Mouse (Mus musculus): ENCODE results near the gene Ifngr1. TPM values are rescaled to one million over a fixed set of nuclear protein-coding genes. Genes with fewer than 3 reads are reported as not detected.

Ifngr1 gene
- polyA plus RNA-seq, 1 experiment, result 15.6 TPM

DNA sequence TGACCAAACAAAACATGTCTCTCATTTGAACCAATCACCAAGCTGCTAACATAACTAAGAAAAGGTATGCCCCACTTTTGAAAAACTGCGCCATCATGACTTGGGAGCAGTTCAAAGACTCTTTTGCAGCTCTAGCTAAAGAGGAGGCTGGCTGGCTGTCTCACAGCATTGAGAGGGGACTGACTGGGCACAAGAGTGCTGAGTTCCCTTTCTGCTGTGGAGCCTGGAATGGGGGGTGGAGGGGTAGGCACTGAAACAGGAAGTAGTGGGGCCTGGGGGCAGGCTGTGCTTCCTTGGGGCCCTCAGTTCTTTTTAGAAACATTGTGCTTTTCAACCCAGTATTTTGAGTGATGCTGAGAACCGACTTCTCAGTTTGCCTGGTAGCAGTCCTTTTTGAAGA, 7.7 kb upstream of the Ifngr1 start:
- Histone ChIP-seq H3K4me2 (ENCODE audit: low read depth) (no peak overlapping the region), H3K79me2 (ENCODE audit: control insufficient read depth, insufficient read depth) (no peaks in the 10 kb centered on the region), H3K36me3 (ENCODE audit: control insufficient read depth, insufficient read depth) (no peaks in the 10 kb centered on the region), H3K4me3 (no peak overlapping the region), H3ac (ENCODE audit: control insufficient read depth, insufficient read length) (no peak overlapping the region), H3K27me3 (ENCODE audit: control insufficient read depth, insufficient read depth, insufficient read length) (no peaks in the 10 kb centered on the region)
- no peak for TF ChIP-seq E2F4 (IDR thresholded peaks at IDR 0.05; ENCODE audit: insufficient read depth)
- no peak for TF ChIP-seq REST (IDR thresholded peaks at IDR 0.05; ENCODE audit: insufficient read depth, insufficient read length)
- no peak for TF ChIP-seq POLR2A (IDR thresholded peaks at IDR 0.05; ENCODE audit: insufficient read length, low read depth)
- TF ChIP-seq CEBPB (IDR thresholded peaks at IDR 0.05; ENCODE audit: insufficient read depth, poor library complexity, severe bottlenecking), result no peak
- TF ChIP-seq TCF3 (IDR thresholded peaks at IDR 0.05; ENCODE audit: insufficient read length, low read depth), result no peak
- TF ChIP-seq TCF12 (IDR thresholded peaks at IDR 0.05; ENCODE audit: insufficient read depth, poor library complexity, severe bottlenecking), result no peak
- no peak for TF ChIP-seq SRF (IDR thresholded peaks at IDR 0.05; ENCODE audit: control insufficient read depth, insufficient read length, low read depth)
- no peak for TF ChIP-seq MYOG (IDR thresholded peaks at IDR 0.05; ENCODE audit: control insufficient read depth in 1 of 3, insufficient read depth in 1 of 3, insufficient read length in 2 of 3, low read depth in 2 of 3)
- TF ChIP-seq USF1 (IDR thresholded peaks at IDR 0.05; ENCODE audit: low read depth), result no peak
- no peak for TF ChIP-seq POLR2AphosphoS2 (IDR thresholded peaks at IDR 0.05; ENCODE audit: insufficient read length, low read depth)
- TF ChIP-seq MYOD1 (IDR thresholded peaks at IDR 0.05; ENCODE audit: control insufficient read depth in 1 of 3, insufficient read length in 2 of 3, low read depth in 2 of 3), result no peak
- TF ChIP-seq MAX (IDR thresholded peaks at IDR 0.05; ENCODE audit: low read depth), result no peak

DNA sequence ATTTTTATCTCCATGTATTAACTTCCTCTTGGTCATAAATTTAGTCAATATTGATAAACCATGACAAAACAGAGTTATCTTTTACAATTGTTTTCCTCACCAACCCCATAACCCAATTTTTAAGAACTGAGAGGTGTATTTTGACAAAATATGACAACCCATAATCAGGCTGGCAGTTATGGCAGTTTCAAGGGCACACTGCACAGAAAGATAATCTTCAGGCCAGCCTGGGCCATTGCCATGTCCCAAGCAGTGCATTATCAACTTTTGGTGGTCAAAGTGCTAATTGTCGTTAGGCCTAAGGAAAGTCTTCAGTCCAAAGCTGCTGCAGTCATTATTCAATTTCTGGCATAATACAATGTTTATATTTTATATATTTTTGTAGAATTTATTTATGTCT, 6.9 kb upstream of the Ifngr1 start:
- Histone ChIP-seq H3K4me3 (no peak overlapping the region), H3K27me3 (ENCODE audit: control insufficient read depth, insufficient read depth, insufficient read length) (no peaks in the 10 kb centered on the region), H3K4me2 (ENCODE audit: low read depth) (no peak overlapping the region), H3ac (ENCODE audit: control insufficient read depth, insufficient read length) (no peak overlapping the region), H3K36me3 (ENCODE audit: control insufficient read depth, insufficient read depth) (no peaks in the 10 kb centered on the region), H3K79me2 (ENCODE audit: control insufficient read depth, insufficient read depth) (no peaks in the 10 kb centered on the region)
- TF ChIP-seq MYOG (IDR thresholded peaks at IDR 0.05; ENCODE audit: control insufficient read depth in 1 of 3, insufficient read depth in 1 of 3, insufficient read length in 2 of 3, low read depth in 2 of 3), result no peak
- TF ChIP-seq POLR2AphosphoS2 (IDR thresholded peaks at IDR 0.05; ENCODE audit: insufficient read length, low read depth), result no peak
- TF ChIP-seq REST (IDR thresholded peaks at IDR 0.05; ENCODE audit: insufficient read depth, insufficient read length), result no peak
- TF ChIP-seq E2F4 (IDR thresholded peaks at IDR 0.05; ENCODE audit: insufficient read depth), result no peak
- TF ChIP-seq MAX (IDR thresholded peaks at IDR 0.05; ENCODE audit: low read depth), result no peak

DNA sequence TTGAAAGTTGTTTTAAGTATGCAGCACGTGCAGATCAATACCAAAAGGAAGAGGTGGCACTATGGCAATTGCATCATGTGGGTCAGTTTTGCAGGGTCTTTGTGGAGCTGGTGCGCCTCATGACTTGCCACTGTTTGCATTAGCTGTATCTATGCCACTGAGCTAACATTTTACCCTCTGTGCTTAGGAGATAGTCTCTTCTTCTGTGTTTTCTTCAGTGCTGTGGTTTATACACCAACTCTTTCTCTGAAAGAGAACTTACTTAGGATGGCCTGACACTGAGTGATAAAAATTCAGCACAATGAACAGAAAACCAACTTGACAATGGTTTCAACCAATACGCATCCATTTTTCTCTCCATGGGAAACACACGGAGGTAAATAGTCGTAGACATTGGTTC, 5.9 kb upstream of the Ifngr1 start:
- H3ac ChIP-seq (ENCODE audit: control insufficient read depth, insufficient read length), result no peak overlapping the region
- H3K79me2 ChIP-seq (ENCODE audit: control insufficient read depth, insufficient read depth), result no peaks in the 10 kb centered on the region
- H3K36me3 ChIP-seq (ENCODE audit: control insufficient read depth, insufficient read depth), result no peaks in the 10 kb centered on the region
- no peak overlapping the region for H3K4me3 ChIP-seq
- H3K27me3 ChIP-seq (ENCODE audit: control insufficient read depth, insufficient read depth, insufficient read length), result no peaks in the 10 kb centered on the region
- TF ChIP-seq POLR2AphosphoS2 (IDR thresholded peaks at IDR 0.05; ENCODE audit: insufficient read length, low read depth) (no peak), TCF12 (IDR thresholded peaks at IDR 0.05; ENCODE audit: insufficient read depth, poor library complexity, severe bottlenecking) (no peak), SRF (IDR thresholded peaks at IDR 0.05; ENCODE audit: control insufficient read depth, insufficient read length, low read depth) (no peak), MYOG (IDR thresholded peaks at IDR 0.05; ENCODE audit: control insufficient read depth in 1 of 3, insufficient read depth in 1 of 3, insufficient read length in 2 of 3, low read depth in 2 of 3) (no peak), USF1 (IDR thresholded peaks at IDR 0.05; ENCODE audit: low read depth) (no peak)
- no peak overlapping the region for H3K4me2 ChIP-seq (ENCODE audit: low read depth)

DNA sequence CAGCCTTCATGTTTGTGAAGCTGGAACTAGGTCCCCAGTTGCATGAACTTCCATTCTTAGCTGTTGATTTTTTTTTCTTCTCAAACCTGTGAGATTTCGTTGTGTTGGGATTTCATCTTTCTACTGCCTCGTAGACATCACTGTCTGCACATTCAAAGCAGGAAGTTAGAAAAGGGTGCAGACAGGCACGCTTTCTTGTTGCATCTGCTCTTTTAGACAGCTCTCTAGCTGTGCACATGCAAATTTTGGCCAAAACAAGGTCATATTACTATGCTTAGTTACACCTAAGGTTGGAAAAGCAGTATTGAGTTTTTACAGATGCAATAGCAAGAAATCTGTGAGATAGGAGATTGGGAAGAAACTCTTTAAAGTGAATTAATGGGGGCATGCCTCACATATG, 4.5 kb upstream of the Ifngr1 start:
- no peaks in the 10 kb centered on the region for H3K27me3 ChIP-seq (ENCODE audit: control insufficient read depth, insufficient read depth, insufficient read length)
- TF ChIP-seq USF1 (IDR thresholded peaks at IDR 0.05; ENCODE audit: low read depth) (no peak), REST (IDR thresholded peaks at IDR 0.05; ENCODE audit: insufficient read depth, insufficient read length) (no peak), POLR2A (IDR thresholded peaks at IDR 0.05; ENCODE audit: insufficient read length, low read depth) (no peak), SRF (IDR thresholded peaks at IDR 0.05; ENCODE audit: control insufficient read depth, insufficient read length, low read depth) (no peak), TCF3 (IDR thresholded peaks at IDR 0.05; ENCODE audit: insufficient read length, low read depth) (no peak), POLR2AphosphoS2 (IDR thresholded peaks at IDR 0.05; ENCODE audit: insufficient read length, low read depth) (no peak), E2F4 (IDR thresholded peaks at IDR 0.05; ENCODE audit: insufficient read depth) (no peak), MAX (IDR thresholded peaks at IDR 0.05; ENCODE audit: low read depth) (no peak), MYOD1 (IDR thresholded peaks at IDR 0.05; ENCODE audit: control insufficient read depth in 1 of 3, insufficient read length in 2 of 3, low read depth in 2 of 3) (no peak), CEBPB (IDR thresholded peaks at IDR 0.05; ENCODE audit: insufficient read depth, poor library complexity, severe bottlenecking) (no peak), TCF12 (IDR thresholded peaks at IDR 0.05; ENCODE audit: insufficient read depth, poor library complexity, severe bottlenecking) (no peak), MYOG (IDR thresholded peaks at IDR 0.05; ENCODE audit: control insufficient read depth in 1 of 3, insufficient read depth in 1 of 3, insufficient read length in 2 of 3, low read depth in 2 of 3) (no peak)
- no peak overlapping the region for H3K4me3 ChIP-seq
- no peaks in the 10 kb centered on the region for H3K36me3 ChIP-seq (ENCODE audit: control insufficient read depth, insufficient read depth)
- no peaks in the 10 kb centered on the region for H3K79me2 ChIP-seq (ENCODE audit: control insufficient read depth, insufficient read depth)
- H3K4me2 ChIP-seq (ENCODE audit: low read depth), result no peak overlapping the region
- no peak overlapping the region for H3ac ChIP-seq (ENCODE audit: control insufficient read depth, insufficient read length)

DNA sequence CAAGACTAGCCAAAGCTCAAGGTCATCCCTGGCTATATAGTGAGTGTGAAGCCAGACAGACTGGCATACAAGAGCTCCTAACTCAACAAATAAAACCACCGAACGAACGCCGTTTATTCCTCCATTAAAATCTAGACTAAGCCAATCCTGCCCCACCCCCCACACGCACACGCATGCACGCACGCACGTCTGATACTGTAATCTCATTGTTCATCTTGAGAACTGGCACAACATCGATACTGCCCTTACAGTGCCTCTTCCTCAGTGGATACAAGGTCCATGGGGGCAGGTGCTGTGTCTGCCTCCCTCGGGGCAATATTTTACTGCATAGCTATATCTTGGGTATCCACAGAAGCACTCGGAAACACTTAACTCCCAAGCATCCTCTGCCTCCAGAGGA, 2.1 kb upstream of the Ifngr1 start:
- TF ChIP-seq MAX (IDR thresholded peaks at IDR 0.05; ENCODE audit: low read depth), result no peak
- no peak for TF ChIP-seq CEBPB (IDR thresholded peaks at IDR 0.05; ENCODE audit: insufficient read depth, poor library complexity, severe bottlenecking)
- TF ChIP-seq USF1 (IDR thresholded peaks at IDR 0.05; ENCODE audit: low read depth), result no peak
- TF ChIP-seq REST (IDR thresholded peaks at IDR 0.05; ENCODE audit: insufficient read depth, insufficient read length), result no peak
- no peak for TF ChIP-seq SRF (IDR thresholded peaks at IDR 0.05; ENCODE audit: control insufficient read depth, insufficient read length, low read depth)
- no peak for TF ChIP-seq POLR2AphosphoS2 (IDR thresholded peaks at IDR 0.05; ENCODE audit: insufficient read length, low read depth)
- TF ChIP-seq POLR2A (IDR thresholded peaks at IDR 0.05; ENCODE audit: insufficient read length, low read depth), result no peak
- no peak for TF ChIP-seq MYOD1 (IDR thresholded peaks at IDR 0.05; ENCODE audit: control insufficient read depth in 1 of 3, insufficient read length in 2 of 3, low read depth in 2 of 3)
- no peak for TF ChIP-seq TCF12 (IDR thresholded peaks at IDR 0.05; ENCODE audit: insufficient read depth, poor library complexity, severe bottlenecking)
- no peak for TF ChIP-seq TCF3 (IDR thresholded peaks at IDR 0.05; ENCODE audit: insufficient read length, low read depth)
- TF ChIP-seq E2F4 (IDR thresholded peaks at IDR 0.05; ENCODE audit: insufficient read depth), result no peak
- no peaks in the 10 kb centered on the region for H3K36me3 ChIP-seq (ENCODE audit: control insufficient read depth, insufficient read depth)
- no peaks in the 10 kb centered on the region for H3K27me3 ChIP-seq (ENCODE audit: control insufficient read depth, insufficient read depth, insufficient read length)
- no peak overlapping the region for H3ac ChIP-seq (ENCODE audit: control insufficient read depth, insufficient read length)
- H3K4me2 ChIP-seq (ENCODE audit: low read depth), result no peak overlapping the region
- H3K4me3 ChIP-seq, result no peak overlapping the region
- H3K79me2 ChIP-seq (ENCODE audit: control insufficient read depth, insufficient read depth), result peaks cover 10% of the 10 kb centered on the region
